Comparison of ENCODE assay signal across 9 mouse cellular contexts in the genomic region with DNA sequence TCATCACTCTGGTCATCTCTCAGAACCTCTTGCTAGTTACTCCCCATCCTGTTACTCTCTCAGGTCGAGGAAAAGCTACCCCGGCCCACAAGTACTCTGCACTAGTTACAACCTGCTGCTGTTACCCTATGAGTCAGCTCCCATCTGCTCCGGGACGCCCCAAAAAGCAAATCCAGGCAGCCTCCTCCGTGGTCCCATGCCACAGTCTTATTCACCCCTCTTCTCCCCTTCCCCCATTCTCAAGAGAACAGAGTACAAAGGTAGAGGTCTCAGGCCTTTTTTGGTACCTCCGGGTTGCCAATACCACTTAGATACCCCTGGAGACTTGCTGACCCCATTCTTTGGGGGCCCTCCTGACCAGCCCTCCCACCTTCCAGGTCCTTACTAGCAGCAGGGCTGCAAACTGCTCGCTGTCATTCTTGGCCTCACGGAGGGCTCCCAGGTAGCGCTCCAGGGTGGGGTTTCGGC. TPM values are rescaled to one million over a fixed set of nuclear protein-coding genes. Genes with fewer than 3 reads are reported as not detected.
DNase-seq lines count a peak whose midpoint lies in the region; ATAC-seq and TF ChIP-seq lines count a peak whose summit lies in the region.
"Had no signal": no experiment of that assay in that cellular context is flagged by ENCODE, and none has a peak within 500 bp of the region (broad histone marks: within the 10 kb centered on the region; RNA-seq: fewer than 3 reads in every experiment).

No protein-coding gene starts in this region.

- TF ChIP-seq CTCF in forebrain, postnatal 0 days (IDR thresholded peaks at IDR 0.05; ENCODE audit: low read depth): no peak

- no peak for DNase-seq in kidney, postnatal 25 days
- no peak for DNase-seq in embryonic facial prominence, embryonic 10.5 days (ENCODE audit: low spot score)
- no peak for DNase-seq in forebrain, postnatal 0 days
- DNase-seq in midbrain, embryonic 10.5 days (ENCODE audit: low spot score): no peak
- no peak for DNase-seq in retina, postnatal 1 day
- no peak for DNase-seq in adrenal gland, postnatal 25 days
- DNase-seq in yolk sac, embryonic 10.5 days (ENCODE audit: low spot score): no peak

- no peaks in the 10 kb centered on the region for H3K9me3 ChIP-seq in kidney, embryonic 16.5 days (ENCODE audit: low read length)
- H3K9me3 ChIP-seq in embryonic facial prominence, embryonic 10.5 days: no peaks in the 10 kb centered on the region
- H3K9me3 ChIP-seq in forebrain, postnatal 0 days (ENCODE audit: low read length): no peaks in the 10 kb centered on the region
- H3K9me3 ChIP-seq in midbrain, embryonic 10.5 days (replicated peaks): no peaks in the 10 kb centered on the region

- peaks cover 22% of the 10 kb centered on the region for H3K4me1 ChIP-seq in kidney, embryonic 16.5 days (ENCODE audit: insufficient read depth, low read length)
- peaks cover 45% of the 10 kb centered on the region for H3K4me1 ChIP-seq in embryonic facial prominence, embryonic 10.5 days
- peaks cover 30% of the 10 kb centered on the region for H3K4me1 ChIP-seq in forebrain, postnatal 0 days (ENCODE audit: insufficient read depth)
- H3K4me1 ChIP-seq in midbrain, embryonic 10.5 days: peaks cover 60% of the 10 kb centered on the region

- no peaks in the 10 kb centered on the region for H3K27me3 ChIP-seq in kidney, embryonic 16.5 days (ENCODE audit: insufficient read depth, low read length)
- H3K27me3 ChIP-seq in embryonic facial prominence, embryonic 10.5 days (replicated peaks; ENCODE audit: low read depth, poor library complexity, severe bottlenecking): no peaks in the 10 kb centered on the region
- no peaks in the 10 kb centered on the region for H3K27me3 ChIP-seq in forebrain, postnatal 0 days (ENCODE audit: insufficient read depth, low read length)
- H3K27me3 ChIP-seq in midbrain, embryonic 10.5 days (ENCODE audit: low read depth, poor library complexity, severe bottlenecking): peaks cover 11% of the 10 kb centered on the region

- H3K4me3 ChIP-seq in kidney, embryonic 16.5 days (ENCODE audit: low read length): peak overlapping the region; percentile 88; the same call in 1 of the 2 replicates
- H3K4me3 ChIP-seq in embryonic facial prominence, embryonic 10.5 days: peak overlapping the region; percentile 89
- H3K4me3 ChIP-seq in forebrain, postnatal 0 days (ENCODE audit: low read depth, low read length): peak overlapping the region; percentile 69
- H3K4me3 ChIP-seq in midbrain, embryonic 10.5 days: peak overlapping the region; percentile 95

- no peak overlapping the region; the same call in 1 of the 2 replicates for H3K9ac ChIP-seq in kidney, embryonic 16.5 days (replicated peaks; ENCODE audit: low read length)
- peak overlapping the region; percentile 74 for H3K9ac ChIP-seq in forebrain, postnatal 0 days

- H3K4me2 ChIP-seq in kidney, embryonic 16.5 days (replicated peaks; ENCODE audit: low read depth, low read length): peak overlapping the region; percentile 85
- H3K4me2 ChIP-seq in forebrain, postnatal 0 days (ENCODE audit: low read depth): peak overlapping the region; percentile 96

- ATAC-seq in kidney, embryonic 16.5 days (ENCODE audit: low FRiP score, low TSS enrichment): no peak
- no peak for ATAC-seq in forebrain, postnatal 0 days

- 60% methylated on average over 10 of the region's 10 CpGs for WGBS in kidney, embryonic 16.5 days
- 57% methylated on average over 10 of the region's 10 CpGs for WGBS in embryonic facial prominence, embryonic 10.5 days
- 35% methylated on average over 10 of the region's 10 CpGs for WGBS in forebrain, postnatal 0 days
- WGBS in midbrain, embryonic 10.5 days: 54% methylated on average over 10 of the region's 10 CpGs

- H3K36me3 ChIP-seq in kidney, embryonic 16.5 days (ENCODE audit: insufficient read depth, low read length): peaks cover 25% of the 10 kb centered on the region
- H3K36me3 ChIP-seq in embryonic facial prominence, embryonic 10.5 days (replicated peaks): peaks cover 47% of the 10 kb centered on the region
- H3K36me3 ChIP-seq in forebrain, postnatal 0 days (ENCODE audit: insufficient read depth): peaks cover 31% of the 10 kb centered on the region
- peaks cover 44% of the 10 kb centered on the region for H3K36me3 ChIP-seq in midbrain, embryonic 10.5 days

- H3K27ac ChIP-seq in kidney, embryonic 16.5 days (ENCODE audit: low read length): no peak overlapping the region
- H3K27ac ChIP-seq in embryonic facial prominence, embryonic 10.5 days (replicated peaks): peak overlapping the region; percentile 95; the same call in 1 of the 2 replicates
- no peak overlapping the region for H3K27ac ChIP-seq in forebrain, postnatal 0 days (ENCODE audit: low read depth, low read length)
- peak overlapping the region; percentile 98 for H3K27ac ChIP-seq in midbrain, embryonic 10.5 days (replicated peaks)

RNA-seq across cellular contexts. Expression of gene Ncdn, which starts 1.6 kb away (rescaled TPM):
- polyA plus RNA-seq in kidney, embryonic 16.5 days (2015; fragmentation: Nextera tagmentation; extraction: Ambion mirVana): 28.8 and 33.0 TPM in 2 replicates
- 37.5 and 40.9 TPM in 2 replicates for polyA plus RNA-seq in embryonic facial prominence, embryonic 10.5 days (2016; fragmentation: Nextera tagmentation; extraction: Ambion mirVana)
- 308 and 339 TPM in 2 replicates for total RNA-seq in forebrain, postnatal 0 days (2014; rRNA removed)
- 205 and 223 TPM in 2 replicates for polyA plus RNA-seq in forebrain, postnatal 0 days (2015; fragmentation: Nextera tagmentation; extraction: Ambion mirVana)
- 33.5 and 38.1 TPM in 2 replicates for polyA plus RNA-seq in midbrain, embryonic 10.5 days (2016; fragmentation: Nextera tagmentation; extraction: Ambion mirVana)
- 30.5 and 32.3 TPM in 2 replicates for total RNA-seq in adrenal gland, postnatal 25 days (2021)

RNA-seq across cellular contexts. Expression of gene AU040320, which starts 1.8 kb away (rescaled TPM):
- 25.4 and 25.6 TPM in 2 replicates for polyA plus RNA-seq in kidney, embryonic 16.5 days (2015; fragmentation: Nextera tagmentation; extraction: Ambion mirVana)
- 19.3 and 21.4 TPM in 2 replicates for polyA plus RNA-seq in embryonic facial prominence, embryonic 10.5 days (2016; fragmentation: Nextera tagmentation; extraction: Ambion mirVana)
- total RNA-seq in forebrain, postnatal 0 days (2014; rRNA removed): 33.4 and 35.7 TPM in 2 replicates
- 27.4 and 33.5 TPM in 2 replicates for polyA plus RNA-seq in forebrain, postnatal 0 days (2015; fragmentation: Nextera tagmentation; extraction: Ambion mirVana)
- polyA plus RNA-seq in midbrain, embryonic 10.5 days (2016; fragmentation: Nextera tagmentation; extraction: Ambion mirVana): 24.4 and 27.8 TPM in 2 replicates
- total RNA-seq in adrenal gland, postnatal 25 days (2021): 41.6 and 46.4 TPM in 2 replicates

RNA-seq across cellular contexts. Expression of gene Tfap2e, which starts 15.6 kb away (rescaled TPM):
- polyA plus RNA-seq in kidney, embryonic 16.5 days (2015; fragmentation: Nextera tagmentation; extraction: Ambion mirVana): not detected in 2 replicates
- 0.16 TPM in 1 of 2 replicates, not detected in the other for polyA plus RNA-seq in embryonic facial prominence, embryonic 10.5 days (2016; fragmentation: Nextera tagmentation; extraction: Ambion mirVana)
- 1.1 TPM in 2 replicates for total RNA-seq in forebrain, postnatal 0 days (2014; rRNA removed)
- 0.86 and 0.93 TPM in 2 replicates for polyA plus RNA-seq in forebrain, postnatal 0 days (2015; fragmentation: Nextera tagmentation; extraction: Ambion mirVana)
- 0.25 and 0.65 TPM in 2 replicates for polyA plus RNA-seq in midbrain, embryonic 10.5 days (2016; fragmentation: Nextera tagmentation; extraction: Ambion mirVana)
- not detected in 2 replicates for total RNA-seq in adrenal gland, postnatal 25 days (2021)
- total RNA-seq: liver, adult 2 months had no signal
- polyA plus RNA-seq: liver, adult 2 months had no signal

Comparison
In these comparisons a context has a peak if more than half of its experiments do, and no peak if none do; other contexts are left out.
1. H3K27ac ChIP-seq: peak in embryonic facial prominence, embryonic 10.5 days (single experiment) and midbrain, embryonic 10.5 days (single experiment); none in kidney, embryonic 16.5 days (single experiment) and forebrain, postnatal 0 days (single experiment).
2. Peak in every context shown above with its lines, with median percentiles within 50 percentile points of each other: H3K4me3 ChIP-seq.